In the genomic region with DNA sequence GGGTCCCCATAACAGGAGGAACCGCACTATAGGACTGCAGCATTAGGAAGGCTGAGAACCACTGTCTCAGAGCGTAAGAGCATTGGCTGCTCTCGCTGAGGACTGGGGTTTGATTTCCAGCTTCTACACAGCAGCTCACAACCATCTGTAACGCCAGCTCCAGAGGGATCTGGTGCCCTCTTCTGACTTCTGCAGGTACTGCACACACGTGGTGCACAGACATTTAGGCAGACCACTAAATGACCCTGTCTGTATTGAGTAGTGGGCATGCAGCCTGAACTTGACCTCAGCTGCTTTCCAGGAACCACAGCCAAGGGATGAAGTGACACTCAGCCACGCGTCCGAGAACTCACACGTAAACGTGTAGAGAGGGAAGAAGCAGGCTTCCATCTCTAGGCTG, we compare ENCODE assay signal across 15 mouse cellular contexts. TPM values are rescaled to one million over a fixed set of nuclear protein-coding genes. Genes with fewer than 3 reads are reported as not detected.
DNase-seq lines count a peak whose midpoint lies in the region; ATAC-seq and TF ChIP-seq lines count a peak whose summit lies in the region.
"Had no signal": no experiment of that assay in that cellular context is flagged by ENCODE, and none has a peak within 500 bp of the region (broad histone marks: within the 10 kb centered on the region; RNA-seq: fewer than 3 reads in every experiment).

No protein-coding gene starts in this region.

- H3K4me2 ChIP-seq in intestine, postnatal 0 days (replicated peaks; ENCODE audit: low read depth), result no peak overlapping the region
- no peak overlapping the region for H3K4me2 ChIP-seq in intestine, embryonic 15.5 days (replicated peaks)
- H3K4me2 ChIP-seq in liver, embryonic 13.5 days, result peak overlapping the region; percentile 33
- H3K4me2 ChIP-seq: forebrain, embryonic 13.5 days had no signal

- no peaks in the 10 kb centered on the region for H3K9me3 ChIP-seq in intestine, postnatal 0 days (ENCODE audit: control insufficient read depth)
- no peaks in the 10 kb centered on the region for H3K9me3 ChIP-seq in intestine, embryonic 15.5 days
- no peaks in the 10 kb centered on the region; the same call in 1 of the 2 replicates for H3K9me3 ChIP-seq in ES-Bruce4 (replicated peaks; ENCODE audit: control insufficient read depth, insufficient read depth, low read length, poor library complexity, severe bottlenecking)
- H3K9me3 ChIP-seq in liver, embryonic 13.5 days (replicated peaks), result 0 out of 2 replicates have a peak, but pooled peaks cover 3% of the 10 kb centered on the region
- H3K9me3 ChIP-seq: forebrain, embryonic 13.5 days; limb, embryonic 10.5 days had no signal

- peaks cover 41% of the 10 kb centered on the region for H3K36me3 ChIP-seq in intestine, postnatal 0 days (ENCODE audit: control insufficient read depth, insufficient read depth)
- 0 out of 2 replicates have a peak, but pooled peaks cover 13% of the 10 kb centered on the region for H3K36me3 ChIP-seq in intestine, embryonic 15.5 days
- peaks cover 2% of the 10 kb centered on the region; the same call in 1 of the 2 replicates for H3K36me3 ChIP-seq in ES-Bruce4 (ENCODE audit: control insufficient read depth, insufficient read depth, low read length, poor library complexity, severe bottlenecking)
- H3K36me3 ChIP-seq in liver, embryonic 13.5 days, result peaks cover 49% of the 10 kb centered on the region

- 86% methylated on average over 10 of the region's 10 CpGs for WGBS in intestine, postnatal 0 days
- WGBS in intestine, embryonic 15.5 days, result 88% methylated on average over 10 of the region's 10 CpGs
- WGBS in liver, embryonic 13.5 days (ENCODE audit: insufficient replicate concordance), result 56% methylated on average over 10 of the region's 10 CpGs

- no peak for TF ChIP-seq POLR2A in ES-Bruce4 (IDR thresholded peaks at IDR 0.05; ENCODE audit: insufficient read depth, low read length)

- no peak overlapping the region for H3K4me3 ChIP-seq in intestine, postnatal 0 days (ENCODE audit: low read depth, low read length)
- no peak overlapping the region for H3K4me3 ChIP-seq in intestine, embryonic 15.5 days (replicated peaks)
- no peak overlapping the region for H3K4me3 ChIP-seq in ES-Bruce4 (ENCODE audit: low read depth, low read length)
- H3K4me3 ChIP-seq in liver, embryonic 13.5 days (replicated peaks), result no peak overlapping the region
- H3K4me3 ChIP-seq: embryonic facial prominence, embryonic 10.5 days; forebrain, embryonic 13.5 days; limb, embryonic 10.5 days; myocyte had no signal

- peak; percentile 63 for TF ChIP-seq CTCF in intestine, postnatal 0 days (IDR thresholded peaks at IDR 0.05; ENCODE audit: low read depth)
- TF ChIP-seq CTCF in ES-Bruce4 (IDR thresholded peaks at IDR 0.05; ENCODE audit: low read depth, low read length), result peak; percentile 39

- peak; percentile 79 for DNase-seq in ZHBTc4 (ENCODE audit: low read depth, low spot score)
- DNase-seq in liver, embryonic 13.5 days, result no peak
- DNase-seq in thymus, postnatal 36 days, result no peak
- DNase-seq: cerebellum, adult 9-10 months; gastrocnemius, postnatal 14 days; thymus, adult 2 months had no signal

- no peak for TF ChIP-seq EP300 in ES-Bruce4 (IDR thresholded peaks at IDR 0.05; ENCODE audit: insufficient read depth, low read depth, low read length)

- no peaks in the 10 kb centered on the region for H3K27me3 ChIP-seq in intestine, postnatal 0 days (replicated peaks; ENCODE audit: control insufficient read depth, insufficient read depth, low read length)
- no peaks in the 10 kb centered on the region for H3K27me3 ChIP-seq in intestine, embryonic 15.5 days (replicated peaks)
- H3K27me3 ChIP-seq in ES-Bruce4 (ENCODE audit: control insufficient read depth, insufficient read depth, low read length, poor library complexity, severe bottlenecking), result no peaks in the 10 kb centered on the region
- no peaks in the 10 kb centered on the region for H3K27me3 ChIP-seq in liver, embryonic 13.5 days
- H3K27me3 ChIP-seq: forebrain, embryonic 13.5 days had no signal

- H3K9ac ChIP-seq in intestine, postnatal 0 days (ENCODE audit: low read depth, low read length), result no peak overlapping the region
- H3K9ac ChIP-seq in intestine, embryonic 15.5 days, result no peak overlapping the region
- no peak overlapping the region for H3K9ac ChIP-seq in ES-Bruce4 (ENCODE audit: low read depth, poor library complexity, severe bottlenecking)
- no peak overlapping the region for H3K9ac ChIP-seq in liver, embryonic 13.5 days
- H3K9ac ChIP-seq: forebrain, embryonic 13.5 days had no signal

- no peak overlapping the region; the same call in 1 of the 2 replicates for H3K27ac ChIP-seq in intestine, postnatal 0 days (ENCODE audit: low read depth, low read length)
- no peak overlapping the region for H3K27ac ChIP-seq in intestine, embryonic 15.5 days
- H3K27ac ChIP-seq in ES-Bruce4 (ENCODE audit: insufficient read depth, low read length), result no peak overlapping the region
- peak overlapping the region; percentile 82 for H3K27ac ChIP-seq in liver, embryonic 13.5 days
- H3K27ac ChIP-seq: embryonic facial prominence, embryonic 10.5 days; forebrain, embryonic 13.5 days; limb, embryonic 10.5 days had no signal

- peaks cover 6% of the 10 kb centered on the region; the same call in 1 of the 2 replicates for H3K4me1 ChIP-seq in intestine, postnatal 0 days (replicated peaks; ENCODE audit: control insufficient read depth, insufficient read depth, low read length)
- H3K4me1 ChIP-seq in intestine, embryonic 15.5 days (replicated peaks), result no peaks in the 10 kb centered on the region
- H3K4me1 ChIP-seq in ES-Bruce4 (ENCODE audit: control insufficient read depth, insufficient read depth, low read length), result no peaks in the 10 kb centered on the region
- peaks cover 72% of the 10 kb centered on the region for H3K4me1 ChIP-seq in liver, embryonic 13.5 days (replicated peaks)
- H3K4me1 ChIP-seq: forebrain, embryonic 13.5 days; limb, embryonic 10.5 days had no signal

- ATAC-seq in intestine, postnatal 0 days, result no peak
- no peak for ATAC-seq in intestine, embryonic 15.5 days
- no peak for ATAC-seq in liver, embryonic 13.5 days (ENCODE audit: low read depth)
- ATAC-seq in megakaryocyte, adult 5-6 weeks (ENCODE audit: poor library complexity, severe bottlenecking), result no peak
- no peak for ATAC-seq in activated CD4-positive, CD25-positive, alpha-beta regulatory T cell, adult 4 months
- ATAC-seq: forebrain, embryonic 13.5 days had no signal

RNA-seq across cellular contexts. Expression of gene Rab4a, which starts 17.3 kb away (rescaled TPM):
- 104 TPM in 2 replicates for polyA plus RNA-seq in intestine, postnatal 0 days (2015; fragmentation: Nextera tagmentation; extraction: Ambion mirVana)
- polyA plus RNA-seq in intestine, embryonic 15.5 days (2015; fragmentation: Nextera tagmentation; extraction: Ambion mirVana), result 53.1 and 54.8 TPM in 2 replicates
- polyA plus RNA-seq in ES-Bruce4 (2011; ENCODE audit: insufficient read depth, insufficient read length, low read depth, missing spikeins), result 26.1 and 32.6 TPM in 2 replicates
- 30.8 and 31.7 TPM in 2 replicates for polyA plus RNA-seq in liver, embryonic 13.5 days (2015; fragmentation: Nextera tagmentation; extraction: Ambion mirVana)
- total RNA-seq in megakaryocyte, adult 5-6 weeks (2015), result 1.2 and 2.1 TPM in 2 replicates
- 0.26 and 1.1 TPM in 2 replicates for total RNA-seq in megakaryocyte, adult 5-6 weeks (2017)
- 10 to 100 TPM; 14.2 to 20.3 TPM for polyA plus RNA-seq in activated CD4-positive, CD25-positive, alpha-beta regulatory T cell, adult 4 months (2017; shearing (Covaris generic))

RNA-seq across cellular contexts. Expression of gene Ccsap, which starts 36.9 kb away (rescaled TPM):
- polyA plus RNA-seq in intestine, postnatal 0 days (2015; fragmentation: Nextera tagmentation; extraction: Ambion mirVana), result 1.5 and 1.8 TPM in 2 replicates
- polyA plus RNA-seq in intestine, embryonic 15.5 days (2015; fragmentation: Nextera tagmentation; extraction: Ambion mirVana), result 3.4 and 3.6 TPM in 2 replicates
- 4.8 and 6.6 TPM in 2 replicates for polyA plus RNA-seq in ES-Bruce4 (2011; ENCODE audit: insufficient read depth, insufficient read length, low read depth, missing spikeins)
- polyA plus RNA-seq in liver, embryonic 13.5 days (2015; fragmentation: Nextera tagmentation; extraction: Ambion mirVana), result 2.3 and 2.7 TPM in 2 replicates
- 8.0 and 9.2 TPM in 2 replicates for total RNA-seq in megakaryocyte, adult 5-6 weeks (2015)
- total RNA-seq in megakaryocyte, adult 5-6 weeks (2017), result 11.1 and 11.7 TPM in 2 replicates
- polyA plus RNA-seq in activated CD4-positive, CD25-positive, alpha-beta regulatory T cell, adult 4 months (2017; shearing (Covaris generic)), result 1 to 10 TPM; 3.2 to 3.3 TPM
